Mouse (Mus musculus) heart, postnatal 14 days (tissue): ENCODE data around the gene Gm28557. TPM values are rescaled to one million over a fixed set of nuclear protein-coding genes. Genes with fewer than 3 reads are reported as not detected.
"Not testable (repeated sequence)": the region's sequence is repeated elsewhere in the genome, so short reads cannot be mapped to it uniquely, and the experiment has no call there.

Experiments
- DNase-seq, 2 experiments: peaks; one replicate each; pipeline ENCODE4 v3.0.0; 2021 to 2022
- intact Hi-C: fragments of 180-260 bp; cut with DNase I; formaldehyde crosslinking; loops from one replicate; pipeline ENCODE4 v1.15.1; 2025
- long read RNA-seq, 2 experiments: library from polyadenylated mRNA; stranded (forward); transcript quantifications; one replicate each; pipeline ENCODE4 v2.0.0; 2021
- total RNA-seq, 2 experiments: library from RNA; stranded (reverse); gene quantifications; 2 replicates each; pipeline ENCODE4 v1.2.3; 2021

Gene Gm28557
- total RNA-seq = 1 to 10 TPM; 2.4 to 2.6 TPM
- long read RNA-seq, experiment 1, partial matches to known transcripts = 0 of 2 reads
- long read RNA-seq, experiment 1, other reads (novel, unspliced or antisense) = 2 of 2 reads
- long read RNA-seq, experiment 2, partial matches to known transcripts = 0 of 3 reads
- long read RNA-seq, experiment 2, other reads (novel, unspliced or antisense) = 1 of 3 reads

GRCm38 (mm10) chr13:67108194-67108820, at the start of gene Gm28557:
TSS of gene Gm28557 (minus strand) at chr13:67108604.
- peak; percentile 82 to 92 for DNase-seq
- intact Hi-C loops = loop anchor here (1.0 to 5.0 kb wide), 2 partner anchors 27 to 106 kb away; no protein-coding TSS in a partner anchor

DNA sequence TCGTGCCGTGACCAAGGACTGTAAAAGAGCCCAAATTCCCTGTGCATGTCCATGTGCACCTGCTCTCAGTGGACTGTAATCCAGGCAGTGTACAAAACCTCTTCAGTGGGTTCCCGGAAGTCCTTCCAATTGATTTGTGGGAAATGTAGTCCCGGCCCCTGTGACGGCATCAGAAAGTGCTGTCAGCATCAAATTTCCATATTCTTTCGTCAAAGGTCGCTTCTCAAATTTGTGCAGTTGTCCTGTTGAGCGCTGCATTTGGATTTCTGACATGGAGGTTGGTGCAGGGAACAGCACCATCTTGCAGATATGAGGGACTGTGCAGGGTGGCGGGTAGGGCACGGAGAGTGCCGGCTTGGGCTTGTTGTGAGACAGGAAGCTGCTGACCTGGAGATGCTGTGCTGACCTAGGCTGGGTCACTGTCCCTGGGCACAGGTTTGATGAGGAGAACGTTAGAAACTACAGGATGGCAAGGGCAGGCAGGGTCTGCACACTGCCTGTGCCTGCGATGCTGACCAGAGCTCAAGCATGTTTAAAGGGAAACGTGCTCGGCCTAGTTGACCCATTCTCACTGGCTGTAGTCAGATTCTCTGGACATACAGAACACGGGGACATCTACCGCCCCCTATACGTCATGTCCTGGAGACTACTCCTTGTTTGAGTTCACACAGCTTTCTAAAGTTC, 19.8 kb upstream of the Gm28557 start:
- DNase-seq = peak; percentile 64 to 85
- intact Hi-C loops = loop anchor here (5.0 to 10.0 kb wide), 2 partner anchors 46 to 177 kb away; partner anchors contain the start of gene Zfp457

DNA sequence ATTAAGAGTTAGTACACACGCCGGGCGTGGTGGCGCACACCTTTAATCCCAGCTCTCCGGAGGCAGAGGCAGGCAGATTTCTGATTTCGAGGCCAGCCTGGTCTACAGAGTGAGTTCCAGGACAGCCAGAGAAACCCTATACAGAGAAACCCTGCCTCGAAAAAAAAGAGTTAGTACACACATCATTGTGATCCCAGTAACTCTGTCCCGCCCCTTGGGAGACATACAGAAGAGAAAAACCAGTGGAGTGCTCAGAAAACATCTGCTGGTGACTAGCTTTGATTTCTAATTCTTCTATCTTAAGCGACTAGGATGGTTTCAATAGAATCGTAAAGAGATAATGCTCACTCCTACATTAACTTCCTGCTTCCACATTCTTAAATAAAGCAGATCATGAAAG, 19.1 kb upstream of the Gm28557 start:
- not testable (repeated sequence) for DNase-seq
- intact Hi-C loops = loop anchor here (5.0 to 10.0 kb wide), 2 partner anchors 45 to 177 kb away; partner anchors contain the start of gene Zfp457

GRCm38 (mm10) chr13:67124460-67124859, 16.1 kb upstream of the Gm28557 start:
- DNase-seq = no peak
- intact Hi-C loops = loop anchor here (10.0 kb wide), 1 partner anchor 180 kb away; the partner anchor contains the start of gene Zfp457

DNA sequence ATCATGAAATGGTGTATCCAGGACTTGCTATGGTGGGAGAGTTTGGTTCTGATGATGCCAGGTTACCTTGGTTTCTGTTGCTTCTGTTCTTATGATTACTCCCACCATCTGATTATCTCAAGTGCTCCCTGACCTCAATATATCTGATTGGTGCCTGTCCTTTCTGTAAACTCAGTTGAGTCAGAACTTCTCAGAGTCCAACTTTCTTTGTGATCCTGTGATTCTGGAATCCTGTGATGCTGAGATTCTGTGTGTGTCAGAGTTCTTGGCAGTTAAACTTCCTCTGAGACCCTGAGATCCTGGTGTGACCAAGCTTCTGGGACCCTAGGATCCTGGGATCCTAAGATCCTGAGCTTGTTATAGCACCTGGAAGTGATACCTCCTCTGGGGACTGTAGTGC, 13.0 kb upstream of the Gm28557 start, which contains the start of gene Zfp759:
Zfp759 (plus strand) TSS at position 301 of the 400 bp plus-strand sequence.
- intact Hi-C loops = loop anchor here (10.0 kb wide), 1 partner anchor 183 kb away; the partner anchor contains the start of gene Zfp457
- not testable (repeated sequence) for DNase-seq

DNA sequence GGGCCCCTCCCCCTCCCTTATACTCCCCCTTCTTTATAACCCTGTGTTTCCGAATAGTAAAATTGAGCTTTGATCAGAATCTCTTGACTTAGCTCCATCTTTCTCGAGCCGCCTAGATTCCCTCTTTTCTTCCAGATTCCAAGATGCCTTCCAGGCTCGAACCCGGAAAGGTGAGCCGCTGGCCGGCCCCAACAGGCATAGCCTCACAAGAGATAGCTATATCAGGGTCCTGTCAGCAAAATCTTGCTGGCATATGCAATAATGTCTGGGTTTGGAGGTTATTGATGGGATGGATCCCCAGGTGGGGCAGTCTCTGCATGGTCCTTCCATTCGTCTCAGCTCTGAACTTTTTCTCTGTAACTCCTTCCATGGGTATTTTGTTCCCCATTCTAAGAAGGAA, 7.8 kb upstream of the Gm28557 start, which contains the start of gene Rslcan18:
Rslcan18 (minus strand) TSS at position 101 of the 400 bp plus-strand sequence.
- DNase-seq, intact Hi-C loops: not testable (repeated sequence)

DNA sequence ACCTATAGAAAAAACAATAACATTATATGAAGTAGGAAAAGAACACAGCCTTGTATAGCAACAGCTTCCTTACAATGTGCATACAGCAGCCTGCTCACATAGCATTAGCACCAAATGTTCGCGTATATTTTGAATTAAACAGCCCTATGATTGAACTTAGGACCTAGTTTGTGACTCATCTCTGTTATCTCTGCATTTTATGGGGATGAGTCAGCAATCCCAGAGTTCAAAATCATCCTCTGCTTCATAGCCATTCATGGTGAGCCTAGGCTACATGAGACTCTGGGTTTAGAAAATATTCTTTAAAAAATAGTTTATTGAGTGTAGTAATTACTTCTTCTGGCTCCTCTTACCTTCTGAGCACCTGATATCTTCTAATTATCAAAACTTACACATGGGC, 4.9 kb upstream of the Gm28557 start:
- intact Hi-C loops = no loop called here
- DNase-seq = no peak

- intact Hi-C loops = no loop called here
- peak in 1 of 2 experiments; percentile 15 for DNase-seq
Observed at GRCm38 (mm10) chr13:67112096-67112495, 3.7 kb upstream of the Gm28557 start.

GRCm38 (mm10) chr13:67108821-67109206, 410 bp upstream of the Gm28557 start:
- peak in 1 of 2 experiments; percentile 7 for DNase-seq
- intact Hi-C loops = loop anchor here (1.0 to 5.0 kb wide), 2 partner anchors 28 to 107 kb away; no protein-coding TSS in a partner anchor

DNA sequence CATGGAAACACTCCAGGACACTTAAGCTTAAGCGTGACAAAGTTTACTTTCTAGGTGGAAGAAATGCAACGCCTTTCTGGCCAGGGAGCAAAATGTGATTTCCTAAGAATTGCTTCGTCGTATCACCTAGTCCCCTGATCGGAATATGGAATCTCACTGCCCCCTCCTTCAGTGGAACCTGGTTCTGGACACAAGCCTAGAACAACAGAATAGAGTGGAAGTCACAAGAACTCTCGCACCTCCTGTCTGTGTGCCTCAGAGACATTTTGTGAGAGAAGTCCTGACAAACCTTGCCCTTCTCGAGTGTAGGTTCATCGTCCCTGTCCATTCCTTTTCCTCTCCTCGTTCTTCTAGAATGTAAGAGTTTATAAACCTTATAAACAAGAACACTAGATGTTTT, 723 bp downstream of the Gm28557 start:
- DNase-seq = no peak
- intact Hi-C loops = loop anchor here (1.0 to 5.0 kb wide), 2 partner anchors 26 to 105 kb away; no protein-coding TSS in a partner anchor

- no peak for DNase-seq
- intact Hi-C loops = no loop called here
Observed at GRCm38 (mm10) chr13:67097876-67098275, 10.5 kb downstream of the Gm28557 start, which contains the start of gene Zfp708. TSS of gene Zfp708 (minus strand) at chr13:67097976.

GRCm38 (mm10) chr13:67090154-67090553, 18.2 kb downstream of the Gm28557 start:
- intact Hi-C loops = no loop called here
- no peak for DNase-seq

GRCm38 (mm10) chr13:67081946-67082345, 26.5 kb downstream of the Gm28557 start:
- intact Hi-C loops = loop anchor here (1.0 to 5.0 kb wide), 2 partner anchors 26 to 45 kb away; partner anchors contain the start of gene Gm28557
- no peak for DNase-seq

DNA sequence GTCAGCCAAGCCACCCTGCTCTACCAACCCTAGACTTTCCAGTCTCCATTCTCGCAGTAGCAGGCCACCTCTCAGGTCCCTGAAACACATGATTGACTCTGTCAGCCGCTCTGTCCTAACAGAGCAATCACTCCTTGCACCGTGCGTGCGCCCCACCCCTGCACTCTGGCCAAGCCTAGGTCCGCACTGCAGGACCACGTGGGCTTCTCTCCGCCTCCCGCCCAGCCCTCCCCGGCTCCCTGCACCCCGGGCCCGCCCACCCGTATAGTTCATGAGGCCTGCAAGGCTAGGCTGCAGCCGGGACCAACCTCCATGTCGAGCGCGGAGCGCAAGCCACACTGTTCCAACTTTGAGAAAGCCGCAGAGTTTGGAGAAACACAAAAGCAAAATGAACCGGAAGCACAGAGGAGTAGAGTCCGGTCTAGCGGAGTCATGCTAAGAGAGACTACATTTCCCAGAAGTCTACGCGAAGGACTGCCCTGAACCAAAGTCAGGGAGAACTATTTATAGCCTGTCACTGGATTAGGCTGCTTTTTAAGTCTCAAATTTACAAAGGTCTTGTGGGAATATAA, 27.2 kb downstream of the Gm28557 start:
- peak; percentile 76 to 79 for DNase-seq
- intact Hi-C loops = loop anchor here (1.0 to 5.0 kb wide), 2 partner anchors 27 to 46 kb away; partner anchors contain the start of gene Gm28557

DNA sequence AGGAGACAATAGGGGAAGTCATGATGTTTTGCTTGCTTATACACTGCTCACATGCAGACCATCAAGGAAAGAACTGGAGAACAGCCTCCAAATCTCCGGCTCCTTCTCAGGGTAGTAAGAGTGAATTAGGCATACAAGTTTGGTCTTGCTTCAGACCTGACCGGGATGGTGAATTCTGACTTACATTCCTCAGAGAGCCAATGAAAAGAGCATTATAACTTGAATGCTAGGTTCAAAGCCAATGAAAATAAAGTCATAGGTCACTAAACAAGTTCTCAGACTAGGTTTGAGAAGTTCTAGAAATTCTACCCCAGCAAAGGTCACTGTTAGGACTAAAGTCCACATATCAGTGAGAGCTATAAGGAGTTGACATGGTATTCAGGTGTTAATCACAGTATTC, 31.2 kb downstream of the Gm28557 start:
- intact Hi-C loops = no loop called here

GRCm38 (mm10) chr13:67072786-67073185, 35.6 kb downstream of the Gm28557 start:
- no peak for DNase-seq
- intact Hi-C loops = no loop called here

More for the DNA sequence above, 31.2 kb downstream of the Gm28557 start:
- DNase-seq = no peak

- intact Hi-C loops = no loop called here
Observed at GRCm38 (mm10) chr13:67065386-67065785, 43.0 kb downstream of the Gm28557 start.

GRCm38 (mm10) chr13:67062427-67062826, 46.0 kb downstream of the Gm28557 start:
- intact Hi-C loops = no loop called here
- DNase-seq = no peak

More at GRCm38 (mm10) chr13:67065386-67065785, 43.0 kb downstream of the Gm28557 start:
- DNase-seq = no peak

GRCm38 (mm10) chr13:67060786-67061358, 47.5 kb downstream of the Gm28557 start, which contains the start of gene Zfp712:
TSS of gene Zfp712 (minus strand) at chr13:67061170.
- intact Hi-C loops = no loop called here
- DNase-seq = peak; percentile 88 to 93
